Mouse (Mus musculus) layer of hippocampus, postnatal 14 days (tissue): ENCODE measurements around the gene Btnl6. TPM values are rescaled to one million over a fixed set of nuclear protein-coding genes. Genes with fewer than 3 reads are reported as not detected.
"Not testable (repeated sequence)": the region's sequence is repeated elsewhere in the genome, so short reads cannot be mapped to it uniquely, and the experiment has no call there.

Experiments
- DNase-seq, 2 experiments: peaks; one replicate each; pipeline ENCODE4 v3.0.0; 2021 to 2022; ENCODE audit warnings: low spot score in 2 of 2, mixed read lengths in 1 of 2
- long read RNA-seq, 2 experiments: library from polyadenylated mRNA; stranded (forward); transcript quantifications; one replicate each; pipeline ENCODE4 v2.0.0; 2021
- total RNA-seq, 2 experiments: library from RNA; stranded (reverse); gene quantifications; 2 replicates each; pipeline ENCODE4 v1.2.3; 2021

Btnl6 gene
- not detected for total RNA-seq
- long read RNA-seq, experiment 1, result 0 reads
- long read RNA-seq, experiment 2, result 0 reads

GRCm38 (mm10) chr17:34517252-34517651 is at the start of gene Btnl6:
Gene Btnl6 (minus strand): TSS chr17:34517352.
- DNase-seq, result no peak

GRCm38 (mm10) chr17:34564796-34565195 is 47.6 kb upstream of the Btnl6 start:
- no peak for DNase-seq

GRCm38 (mm10) chr17:34564003-34564421 is 46.9 kb upstream of the Btnl6 start, which contains the start of gene Notch4:
Gene Notch4 (plus strand): TSS chr17:34564268.
- DNase-seq, result no peak

- no peak for DNase-seq
Measured at GRCm38 (mm10) chr17:34563354-34563753, 46.2 kb upstream of the Btnl6 start.

- no peak for DNase-seq
Measured at GRCm38 (mm10) chr17:34562595-34562994, 45.4 kb upstream of the Btnl6 start.

GRCm38 (mm10) chr17:34561200-34561599 is 44.0 kb upstream of the Btnl6 start:
- no peak for DNase-seq

GRCm38 (mm10) chr17:34560438-34560837 is 43.3 kb upstream of the Btnl6 start:
- DNase-seq, result no peak

GRCm38 (mm10) chr17:34559895-34560294 is 42.7 kb upstream of the Btnl6 start:
- no peak for DNase-seq

GRCm38 (mm10) chr17:34559116-34559515 is 42.0 kb upstream of the Btnl6 start:
- DNase-seq, result no peak

- no peak for DNase-seq
Measured at GRCm38 (mm10) chr17:34557411-34557810, 40.3 kb upstream of the Btnl6 start.

- DNase-seq, result no peak
Measured at GRCm38 (mm10) chr17:34556406-34556805, 39.3 kb upstream of the Btnl6 start.

- DNase-seq, result peak; percentile 54 to 71
Measured at GRCm38 (mm10) chr17:34555483-34555882, 38.3 kb upstream of the Btnl6 start.

GRCm38 (mm10) chr17:34549843-34550242 is 32.7 kb upstream of the Btnl6 start:
- no peak for DNase-seq

- no peak for DNase-seq
Measured at GRCm38 (mm10) chr17:34549156-34549555, 32.0 kb upstream of the Btnl6 start.

- DNase-seq, result no peak
Measured at GRCm38 (mm10) chr17:34547601-34548000, 30.4 kb upstream of the Btnl6 start.

GRCm38 (mm10) chr17:34546797-34547196 is 29.6 kb upstream of the Btnl6 start:
- DNase-seq, result no peak

GRCm38 (mm10) chr17:34543567-34543966 is 26.4 kb upstream of the Btnl6 start:
- not testable (repeated sequence) for DNase-seq

- DNase-seq, result no peak
Measured at GRCm38 (mm10) chr17:34532671-34533070, 15.5 kb upstream of the Btnl6 start.

- DNase-seq, result no peak
Measured at GRCm38 (mm10) chr17:34519001-34519400, 1.8 kb upstream of the Btnl6 start.

- DNase-seq, result not testable (repeated sequence)
Measured at GRCm38 (mm10) chr17:34518571-34518970, 1.4 kb upstream of the Btnl6 start.

GRCm38 (mm10) chr17:34517795-34518194 is 643 bp upstream of the Btnl6 start:
- DNase-seq, result no peak

GRCm38 (mm10) chr17:34516514-34516913 is 638 bp downstream of the Btnl6 start:
- DNase-seq, result no peak

- not testable (repeated sequence) for DNase-seq
Measured at GRCm38 (mm10) chr17:34511723-34512122, 5.4 kb downstream of the Btnl6 start.

- no peak for DNase-seq
Measured at GRCm38 (mm10) chr17:34507591-34507990, 9.6 kb downstream of the Btnl6 start.
